ENCODE assay signal across 26 mouse cellular contexts in genomic region chr13:75114838-75115237, GRCm38 (mm10). TPM values are rescaled to one million over a fixed set of nuclear protein-coding genes. Genes with fewer than 3 reads are reported as not detected.
"Had no signal": no experiment of that assay in that cellular context is flagged by ENCODE, and none has a peak within 500 bp of the region (broad histone marks: within the 10 kb centered on the region; RNA-seq: fewer than 3 reads in every experiment).

No protein-coding gene starts in this region.

- ATAC-seq: forebrain, postnatal 0 days; hindbrain, postnatal 0 days; intestine, embryonic 16.5 days; liver, embryonic 12.5 days had no signal

- H3K4me3 ChIP-seq: heart, embryonic 13.5 days; heart, embryonic 15.5 days; hindbrain, embryonic 13.5 days; hindbrain, embryonic 15.5 days; kidney, embryonic 15.5 days; limb, embryonic 13.5 days; limb, embryonic 15.5 days; liver, embryonic 12.5 days had no signal

- DNase-seq: forebrain, postnatal 0 days; gastrocnemius, postnatal 14 days; gastrocnemius, postnatal 36 days; heart, adult 11 months; heart, postnatal 14 days; heart, postnatal 36 days; kidney, adult 11 months; kidney, adult 2 months; kidney, adult 9 months; kidney, postnatal 14 days; kidney, postnatal 36 days; left cerebral cortex, postnatal 4 days had no signal

- H3K27ac ChIP-seq: heart, embryonic 13.5 days; heart, embryonic 15.5 days; hindbrain, embryonic 13.5 days; hindbrain, embryonic 15.5 days; hindbrain, postnatal 0 days; kidney, embryonic 15.5 days; kidney, postnatal 0 days; limb, embryonic 13.5 days; limb, embryonic 15.5 days; liver, embryonic 12.5 days; liver, embryonic 14.5 days had no signal

RNA-seq across cellular contexts. Expression of gene Pcsk1, which starts 25.2 kb away (rescaled TPM):
- total RNA-seq: hematopoietic stem cell, adult 5-6 weeks; liver, adult 2 months had no signal
